Mouse (Mus musculus) left cerebral cortex, postnatal 14 days (tissue): ENCODE measurements around the gene Gm1113. TPM values are rescaled to one million over a fixed set of nuclear protein-coding genes. Genes with fewer than 3 reads are reported as not detected.
A peak's percentile ranks its signal among the peaks of the same experiment; 100 is the strongest.

Experiments
- DNase-seq, 2 experiments: peaks; one replicate each; pipeline ENCODE4 v3.0.0; 2021 to 2022; ENCODE audit warnings: low spot score in 2 of 2, mixed read lengths in 1 of 2
- intact Hi-C: fragments of 180-260 bp; cut with DNase I; formaldehyde crosslinking; loops from one replicate; pipeline ENCODE4 v1.15.1; 2025
- long read RNA-seq, 2 experiments: library from polyadenylated mRNA; stranded (forward); transcript quantifications; one replicate each; pipeline ENCODE4 v2.0.0; 2021
- total RNA-seq, 2 experiments: library from RNA; stranded (reverse); gene quantifications; 2 replicates each; pipeline ENCODE4 v1.2.3; 2021

Gene Gm1113
- not detected for total RNA-seq
- long read RNA-seq, experiment 1 = 0 reads
- long read RNA-seq, experiment 2 = 0 reads

DNA sequence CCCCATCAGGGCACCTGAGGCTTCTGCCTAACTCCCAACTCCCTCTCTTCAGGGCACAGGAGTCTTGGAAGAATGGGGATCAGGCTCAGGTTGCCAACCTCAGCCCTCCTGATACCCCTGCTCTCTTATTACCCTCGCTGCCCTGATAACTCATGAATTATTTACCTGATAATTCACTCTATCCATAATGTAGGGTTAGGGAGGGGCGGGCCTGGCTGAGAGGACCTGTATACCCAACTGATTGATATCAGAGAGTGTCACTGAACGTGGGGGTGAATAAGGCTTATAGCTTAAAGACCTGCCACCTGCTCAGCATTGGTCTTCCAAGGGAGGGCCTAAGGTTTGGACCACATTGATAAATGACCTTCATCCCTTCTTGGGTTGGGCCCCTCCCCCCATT, at the start of gene Gm1113:
Gm1113 (minus strand) TSS at position 101 of the 400 bp plus-strand sequence.
- intact Hi-C loops = no loop called here
- DNase-seq = no peak

DNA sequence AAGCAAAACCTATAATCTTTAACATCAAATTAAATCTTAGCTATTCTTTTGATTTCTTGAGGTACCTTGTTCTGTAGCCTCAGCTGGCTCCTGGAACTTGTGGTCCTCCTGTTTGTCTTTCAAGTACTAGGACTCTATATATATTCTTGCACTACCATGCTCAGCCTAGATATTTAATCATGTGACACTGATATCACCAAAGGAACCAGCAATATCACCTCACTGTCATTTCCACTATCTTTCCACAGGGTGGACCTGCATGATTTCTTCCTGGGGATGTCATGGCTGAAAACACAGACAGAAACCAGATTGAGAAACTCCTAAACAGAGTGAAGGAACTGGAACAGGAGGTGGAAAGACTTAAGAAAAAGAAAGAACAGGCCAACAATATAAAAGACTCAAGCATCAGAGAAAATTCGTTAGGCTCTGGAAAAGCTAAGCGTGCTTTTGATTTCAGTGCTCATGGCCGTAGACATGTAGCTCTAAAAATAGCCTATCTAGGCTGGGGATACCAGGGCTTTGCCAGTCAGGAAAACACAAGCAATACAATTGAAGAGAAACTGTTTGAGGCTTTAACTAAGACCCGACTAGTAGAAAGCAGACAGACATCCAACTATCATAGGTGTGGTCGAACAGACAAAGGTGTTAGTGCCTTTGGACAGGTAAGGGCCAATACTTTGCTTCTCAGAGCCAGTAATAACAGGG, 46.6 kb upstream of the Gm1113 start:
- intact Hi-C loops = no loop called here
- DNase-seq = no peak

DNA sequence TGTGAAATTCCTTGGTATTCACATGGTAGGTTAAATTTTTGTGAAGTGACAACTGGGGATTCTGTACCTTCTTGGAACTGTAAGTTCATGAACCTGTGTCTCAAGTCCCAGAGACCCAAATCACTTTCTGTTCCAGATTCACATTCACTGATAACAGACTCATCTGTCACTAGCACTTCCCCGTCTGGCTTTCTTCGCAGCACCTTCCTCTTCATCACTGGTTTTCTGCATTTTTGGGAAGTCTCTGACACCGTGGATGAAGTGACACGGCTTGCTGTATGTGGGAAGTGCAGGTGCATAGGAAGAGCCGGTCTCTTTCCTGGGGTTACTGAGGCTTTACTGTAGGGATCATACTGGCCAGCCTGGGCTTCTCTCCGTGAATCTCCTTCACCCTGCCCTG, 43.5 kb upstream of the Gm1113 start:
- intact Hi-C loops = no loop called here
- DNase-seq = no peak

DNA sequence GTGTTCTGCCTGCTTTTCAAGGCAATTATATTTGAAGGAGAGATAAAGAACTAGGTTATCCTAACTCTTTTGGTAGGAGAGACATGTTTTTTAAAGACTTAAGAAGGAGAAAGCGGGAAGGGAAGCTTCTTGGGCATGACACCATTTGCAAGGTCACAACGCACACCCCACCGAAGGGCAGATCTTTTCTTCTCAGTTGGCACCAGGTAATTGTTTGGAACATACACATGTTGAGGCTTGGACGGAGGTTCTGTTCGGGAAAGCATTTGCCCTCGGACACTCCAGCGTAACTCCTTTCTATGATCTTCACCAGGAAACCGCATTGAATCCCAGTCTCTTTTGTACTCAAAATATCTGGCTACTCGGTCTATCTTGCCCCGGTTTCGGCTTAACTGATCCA, 43.0 kb upstream of the Gm1113 start:
- intact Hi-C loops = no loop called here
- no peak for DNase-seq

DNA sequence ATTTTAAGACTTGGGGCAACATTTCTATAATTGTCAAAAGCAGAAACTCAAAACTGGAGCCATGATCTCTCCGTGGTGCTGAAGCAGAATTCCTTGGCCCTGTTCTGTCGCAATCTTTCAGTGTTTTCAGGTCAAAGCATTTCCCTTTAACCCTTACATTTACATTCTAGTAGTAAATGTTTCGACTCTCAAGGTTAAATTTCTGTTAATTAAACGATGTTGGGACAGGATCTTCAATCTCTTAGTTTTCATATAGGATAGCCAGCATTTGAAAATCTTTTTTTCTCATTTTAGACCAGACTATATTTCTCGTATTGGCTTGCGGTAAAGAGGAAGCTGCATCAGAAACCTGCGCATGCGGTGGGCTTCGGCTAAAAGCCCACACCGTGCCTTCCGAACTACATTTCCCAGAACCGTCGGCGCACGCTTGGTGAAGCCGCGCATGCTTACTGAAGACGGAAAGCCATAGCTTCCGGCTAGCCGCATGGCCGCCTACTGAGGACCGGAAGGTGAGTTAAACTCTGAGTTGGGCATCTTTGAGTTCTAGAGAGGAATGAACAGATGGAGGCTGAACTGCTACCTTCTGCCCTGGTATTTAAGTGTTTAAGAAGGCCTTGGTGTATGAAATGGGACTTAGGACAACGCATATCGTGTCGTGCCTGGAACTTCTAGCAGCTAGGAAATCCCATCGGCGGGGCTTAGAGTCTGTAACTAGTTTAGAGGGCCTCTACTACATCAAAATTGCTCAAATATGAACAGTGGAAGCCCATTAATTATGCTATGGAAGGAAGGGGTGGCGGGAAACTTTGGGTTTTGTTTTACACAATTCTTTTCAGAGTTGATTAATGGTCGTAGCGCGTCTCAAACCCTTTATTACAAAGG, 41.2 kb upstream of the Gm1113 start:
- intact Hi-C loops = no loop called here
- peak; percentile 85 to 91 for DNase-seq

DNA sequence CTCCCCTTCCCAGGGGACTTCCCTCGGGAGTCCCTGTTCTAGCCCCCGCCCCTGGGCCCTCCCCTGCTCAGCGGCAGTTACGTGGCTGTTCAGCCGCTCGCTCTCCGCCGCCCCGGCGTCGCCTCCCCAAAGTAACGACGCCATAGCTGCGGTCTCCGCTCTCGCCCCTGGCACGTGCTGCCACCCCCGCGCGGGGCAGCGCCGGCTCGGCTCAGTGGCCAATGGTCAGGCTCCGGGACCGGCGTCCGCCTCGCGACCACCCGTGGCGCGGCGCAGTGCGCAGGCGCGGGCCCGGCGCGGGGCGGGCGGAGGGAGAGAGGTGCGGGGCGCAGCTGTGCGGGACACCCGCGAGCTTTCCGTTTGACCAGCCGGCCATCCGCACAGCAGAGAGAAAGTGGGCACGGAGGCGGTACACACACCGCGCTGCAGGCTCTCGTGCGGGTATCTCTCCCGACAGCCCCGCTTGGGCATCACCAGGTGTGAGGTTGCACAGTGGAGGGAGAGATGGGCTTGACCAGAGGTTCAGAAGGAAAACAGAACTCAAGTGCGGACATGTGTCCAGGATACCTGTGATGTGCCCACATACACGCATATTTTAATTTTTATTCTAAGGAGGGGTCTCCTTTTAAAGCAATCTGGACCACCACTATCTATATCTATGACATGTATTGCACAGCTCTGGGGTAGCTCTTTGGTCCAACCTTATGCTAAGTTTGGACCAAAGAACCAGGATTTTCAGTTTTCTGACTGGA, 40.4 kb upstream of the Gm1113 start, which contains the start of the genes Ddx25 and Pus3:
Ddx25 (minus strand) TSS at position 272 of the 752 bp plus-strand sequence.
Pus3 (plus strand) TSS at position 339 of the 752 bp plus-strand sequence.
- intact Hi-C loops = no loop called here
- DNase-seq = peak; percentile 73 to 75

DNA sequence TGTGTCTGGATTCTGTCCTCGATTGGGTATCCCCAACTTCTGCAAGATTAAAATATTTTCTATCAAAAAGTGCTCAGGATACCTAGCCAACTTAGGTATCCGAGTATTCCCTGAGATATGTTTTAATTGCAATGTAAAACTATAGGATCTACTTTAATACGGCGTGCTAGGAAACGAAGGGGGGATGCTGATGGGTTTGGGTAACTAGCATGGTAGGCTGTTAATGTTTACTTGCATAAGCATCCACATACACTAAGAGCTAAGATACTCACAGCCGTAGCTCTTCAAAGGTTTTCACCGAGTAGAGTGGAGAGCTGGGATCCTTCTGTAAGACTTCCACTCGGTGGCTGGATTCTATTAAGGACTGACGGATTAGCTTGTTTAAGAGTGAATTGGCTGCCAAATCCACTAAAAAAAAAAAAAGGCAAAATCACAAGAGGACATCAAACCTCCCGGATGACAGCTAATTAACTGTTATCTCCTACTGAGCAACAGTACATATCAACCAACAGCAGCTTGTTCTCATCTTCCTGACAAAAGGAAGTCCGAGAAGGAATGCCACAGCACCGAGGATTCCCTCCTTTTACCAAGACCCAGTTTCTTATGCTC, 38.5 kb upstream of the Gm1113 start:
- DNase-seq = no peak

DNA sequence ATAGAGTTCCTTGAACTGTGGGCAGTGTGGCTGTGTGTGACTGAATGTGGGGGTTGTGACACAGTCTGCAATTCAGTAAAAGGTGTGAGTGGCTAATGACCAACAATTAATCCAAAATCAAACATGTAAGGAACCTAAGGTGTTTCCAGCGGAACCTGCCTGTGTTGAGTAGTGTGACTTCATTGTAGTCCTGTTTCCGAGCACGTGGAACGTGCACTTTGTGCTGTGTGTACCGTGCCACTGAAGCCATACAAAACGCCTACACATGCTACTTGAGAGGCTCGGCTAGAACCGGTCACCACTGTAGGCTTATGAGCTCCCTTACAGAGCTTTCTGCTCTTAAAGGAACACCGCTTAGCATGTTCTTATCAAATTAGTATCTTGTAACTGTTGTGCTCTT, 30.4 kb upstream of the Gm1113 start:
- no peak for DNase-seq
- intact Hi-C loops = no loop called here

More for the DNA sequence above, 38.5 kb upstream of the Gm1113 start:
- intact Hi-C loops = no loop called here

DNA sequence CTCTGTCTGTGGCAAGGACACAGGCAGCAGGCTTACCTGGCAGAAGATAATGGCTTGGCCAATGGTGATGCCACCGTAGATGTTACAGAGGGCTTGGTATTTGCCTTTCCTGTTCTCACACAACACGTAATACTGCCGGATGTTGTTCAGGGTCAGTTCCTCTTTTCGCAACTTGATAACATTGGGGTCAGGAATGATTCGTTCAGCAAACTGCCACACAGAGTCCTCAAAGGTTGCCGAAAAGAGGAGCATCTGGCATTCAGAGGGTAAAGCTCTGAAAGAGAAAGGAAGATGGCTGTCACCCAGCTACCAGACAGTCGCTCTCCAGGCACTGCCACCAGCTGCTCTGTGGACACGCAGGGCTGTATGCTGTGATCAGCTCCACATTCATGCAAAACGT, 28.7 kb upstream of the Gm1113 start:
- DNase-seq = no peak
- intact Hi-C loops = no loop called here

DNA sequence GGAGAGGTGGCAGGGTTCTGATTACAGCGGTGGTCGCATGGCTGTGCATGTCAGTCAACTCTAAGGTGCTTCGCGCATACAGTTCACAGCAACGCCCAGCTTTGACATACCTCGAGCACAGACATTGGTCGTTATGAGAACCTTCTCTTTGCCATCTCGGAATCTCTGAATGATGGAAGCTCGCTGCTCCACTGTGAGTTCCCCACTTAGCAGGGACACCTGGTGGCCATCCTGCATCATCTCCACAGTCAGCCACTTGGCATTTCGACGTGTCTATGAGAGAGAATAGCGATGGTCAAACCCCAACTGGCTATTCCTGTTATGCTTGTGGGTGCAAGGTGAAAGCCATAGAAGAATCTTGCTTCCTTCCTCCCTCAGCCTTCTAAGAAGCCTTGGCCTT, 27.6 kb upstream of the Gm1113 start:
- DNase-seq = no peak
- intact Hi-C loops = no loop called here

DNA sequence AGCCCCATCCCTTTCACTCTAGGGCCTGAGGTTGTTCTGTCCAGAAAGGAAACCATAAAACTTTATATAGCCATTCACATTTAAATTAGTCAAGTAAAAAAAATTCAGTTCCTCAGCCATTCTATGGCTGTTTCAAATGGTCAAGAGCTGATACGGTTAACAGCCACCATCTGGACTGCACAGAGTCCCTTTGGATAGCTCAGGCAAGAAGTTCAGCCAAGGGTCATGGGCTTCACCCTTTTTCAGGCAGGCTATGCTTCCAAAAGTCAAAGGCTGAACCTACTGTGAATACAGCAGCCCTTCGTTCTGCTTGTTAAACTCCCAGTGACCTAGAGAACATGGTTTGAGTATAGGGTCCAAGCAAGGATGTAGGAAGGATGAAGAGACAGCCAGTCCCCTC, 26.6 kb upstream of the Gm1113 start:
- no peak for DNase-seq
- intact Hi-C loops = no loop called here

DNA sequence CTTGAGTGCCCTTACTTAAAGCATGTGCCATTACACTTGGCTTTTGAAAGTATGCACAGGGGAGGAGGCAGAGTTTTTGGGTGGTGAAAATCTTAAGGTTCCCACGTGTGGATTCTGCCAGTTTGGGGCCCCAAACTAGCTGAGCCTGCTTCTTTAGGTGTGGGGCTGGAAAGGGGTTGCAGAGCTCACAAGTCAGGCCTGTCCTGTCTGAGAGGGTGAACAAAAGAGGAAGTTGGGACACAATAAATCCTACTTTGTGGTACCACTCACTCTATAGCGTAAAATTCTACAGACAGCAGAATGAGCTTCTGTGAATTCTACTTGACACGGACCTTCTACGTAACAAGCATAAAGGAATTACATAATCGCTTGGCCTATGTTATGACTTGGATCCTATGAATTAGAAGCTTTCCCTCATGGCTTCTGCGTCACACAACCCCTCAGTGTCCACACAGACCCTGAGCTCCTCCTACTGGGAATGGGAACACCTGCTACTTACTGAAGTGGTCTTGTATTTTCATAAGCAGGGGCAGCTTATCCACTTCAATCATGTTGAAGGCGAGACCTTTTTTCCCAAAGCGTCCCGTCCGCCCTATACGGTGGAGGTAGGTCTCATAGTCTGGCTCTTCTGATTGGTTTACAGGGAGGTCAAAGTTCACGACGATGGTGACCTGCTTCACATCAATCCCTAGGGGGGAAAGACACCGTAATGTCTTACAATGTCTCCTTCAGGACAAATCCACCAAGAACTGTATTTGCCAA, 25.2 kb upstream of the Gm1113 start:
- no peak for DNase-seq
- intact Hi-C loops = no loop called here

DNA sequence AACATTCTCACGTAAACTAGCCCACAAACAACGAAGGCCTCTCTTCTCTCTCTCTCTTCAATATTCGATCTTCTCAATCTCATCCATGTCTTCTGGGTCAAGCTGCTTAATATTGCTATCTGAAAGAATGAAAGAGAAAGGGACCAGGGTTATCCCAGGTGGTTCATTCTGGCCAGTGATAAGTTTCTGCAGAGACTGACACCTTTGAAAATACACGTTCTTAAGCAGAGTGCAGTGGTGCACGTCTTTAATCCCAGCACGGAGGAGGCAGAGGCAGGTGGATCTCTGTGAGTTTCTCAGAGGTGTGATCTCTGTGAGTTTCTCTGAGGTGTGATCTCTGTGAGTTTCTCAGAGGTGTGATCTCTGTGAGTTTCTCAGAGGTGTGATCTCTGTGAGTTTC, 23.9 kb upstream of the Gm1113 start:
- intact Hi-C loops = loop anchor here (1.0 kb wide), 1 partner anchor 260 kb away; no protein-coding TSS in a partner anchor
- no peak for DNase-seq

DNA sequence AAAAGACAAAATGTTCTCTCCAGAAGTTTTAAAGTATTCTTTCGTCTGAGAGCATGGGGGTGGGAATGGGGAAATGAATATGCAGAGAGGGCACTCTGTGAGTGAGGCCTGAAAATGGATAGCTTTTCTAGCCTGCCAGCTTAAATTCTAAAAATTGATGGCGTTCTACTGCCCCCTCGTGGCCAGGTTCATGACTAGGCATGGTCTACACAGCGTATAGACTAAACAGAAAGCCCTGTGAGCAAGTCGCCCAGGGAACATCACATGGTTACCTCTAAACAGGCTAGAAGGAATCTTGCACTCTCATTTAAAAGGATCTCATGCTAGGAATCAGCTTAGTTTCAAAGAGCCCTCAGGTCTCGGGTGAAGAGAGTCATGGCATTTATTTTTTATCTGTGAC, 23.4 kb upstream of the Gm1113 start:
- intact Hi-C loops = loop anchor here (1.0 kb wide), 1 partner anchor 259 kb away; no protein-coding TSS in a partner anchor
- peak; percentile 82 to 87 for DNase-seq

DNA sequence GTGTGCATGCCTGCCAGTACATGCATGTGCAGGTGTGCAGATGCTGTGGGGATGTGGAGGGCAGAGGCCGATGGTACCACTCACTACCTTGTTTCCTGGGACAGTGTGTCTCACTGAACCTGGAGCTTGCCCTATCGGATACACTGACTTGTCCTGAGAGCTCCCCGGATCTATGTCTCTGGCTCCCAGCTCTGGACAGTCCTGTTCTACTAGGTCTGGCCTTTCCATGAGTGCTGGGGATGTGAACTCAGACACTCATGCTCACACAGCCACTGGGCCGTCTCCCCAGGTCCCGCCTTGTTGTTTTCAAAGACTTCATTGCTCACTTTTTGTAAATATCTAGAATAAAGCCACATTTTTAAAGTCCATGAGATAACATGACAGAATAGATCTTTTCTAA, 23.0 kb upstream of the Gm1113 start:
- DNase-seq = no peak
- intact Hi-C loops = loop anchor here (1.0 kb wide), 1 partner anchor 259 kb away; no protein-coding TSS in a partner anchor

DNA sequence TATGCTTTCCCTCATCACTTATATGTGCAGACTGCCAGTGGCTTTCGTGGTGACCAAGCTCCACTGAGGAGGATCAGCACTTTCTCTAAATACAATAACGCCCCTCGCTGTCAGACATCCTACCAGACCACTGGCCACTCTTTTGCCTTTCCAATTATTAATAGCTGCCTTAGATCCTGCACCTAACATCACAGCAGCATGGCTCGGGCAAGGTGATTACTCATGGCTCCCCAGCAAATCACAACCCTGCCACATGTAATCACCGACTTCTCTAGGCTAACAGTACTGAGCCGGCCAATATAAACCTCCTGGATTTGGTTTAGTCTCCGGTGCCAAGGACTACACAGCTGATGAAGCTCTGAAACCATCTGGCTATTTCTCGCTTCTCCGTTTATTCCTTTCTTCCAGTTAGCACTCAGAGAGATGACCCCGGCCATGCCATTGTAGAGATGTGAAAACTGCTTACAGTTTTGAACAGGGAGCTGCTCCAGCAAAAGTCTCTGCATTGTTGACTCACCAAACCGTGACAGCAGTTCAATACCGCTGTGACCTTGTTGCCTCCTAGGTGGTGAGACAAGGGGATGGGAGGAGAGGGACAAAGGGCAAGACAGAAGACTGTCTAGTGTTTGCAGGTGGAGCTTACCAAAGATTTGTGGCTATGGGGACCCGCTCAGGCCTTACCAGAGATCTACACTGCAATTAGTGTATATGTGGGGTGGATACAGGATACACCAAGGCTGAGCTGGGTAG, 21.1 kb upstream of the Gm1113 start:
- intact Hi-C loops = loop anchor here (10.0 kb wide), 1 partner anchor 504 kb away; no protein-coding TSS in a partner anchor
- no peak for DNase-seq

DNA sequence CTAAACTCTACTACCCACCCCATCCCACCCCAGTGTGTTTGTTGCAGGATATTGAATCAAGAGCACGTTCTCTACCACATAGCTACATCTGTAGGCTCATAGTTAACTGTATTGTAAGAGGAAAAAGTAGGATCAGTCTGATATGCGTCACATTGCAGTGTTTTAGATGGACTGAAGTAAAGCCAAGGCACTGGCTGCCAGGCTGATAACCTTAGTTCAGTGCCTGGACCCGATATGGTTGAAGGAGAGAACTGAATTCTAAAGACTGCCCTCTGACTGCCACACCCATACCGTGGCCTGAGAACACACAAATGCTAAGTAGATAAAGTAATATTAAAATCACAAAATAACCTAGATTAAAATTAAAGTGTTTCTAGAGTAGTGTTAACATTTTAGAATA, 17.8 kb upstream of the Gm1113 start:
- intact Hi-C loops = loop anchor here (1.0 to 10.0 kb wide), 2 partner anchors 254 to 501 kb away; no protein-coding TSS in a partner anchor

DNA sequence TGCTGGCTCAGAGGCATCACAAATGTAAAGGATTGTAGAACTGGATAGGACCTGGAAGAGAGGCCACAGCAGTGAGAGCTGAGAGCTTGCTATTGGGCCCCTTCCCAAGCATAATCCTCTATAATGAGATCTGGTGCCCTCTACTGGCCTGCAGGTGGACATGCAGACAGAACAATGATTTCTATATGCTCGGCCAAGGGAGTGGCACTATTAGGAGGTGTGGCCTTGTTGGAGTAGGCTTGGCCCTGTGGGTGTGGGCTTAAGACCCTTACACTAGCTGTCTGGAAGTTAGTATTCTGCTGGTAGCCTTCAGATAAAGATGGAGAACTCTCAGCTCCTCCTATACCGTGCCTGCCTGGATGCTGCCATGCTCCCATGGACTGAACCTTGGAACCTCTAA, 17.0 kb upstream of the Gm1113 start:
- intact Hi-C loops = loop anchor here (10.0 kb wide), 1 partner anchor 500 kb away; no protein-coding TSS in a partner anchor
- DNase-seq = peak; percentile 64 to 70

More for the DNA sequence above, 17.8 kb upstream of the Gm1113 start:
- DNase-seq = no peak
